Mouse (Mus musculus) liver, adult 2 months (tissue): Measurements from ENCODE around the gene Atf4.

Source experiments
- CTCF ChIP-seq: fragments of 200-500 bp; IDR thresholded peaks from 2 replicates; pipeline ENCODE4 v1.5.1; 2011; ENCODE audit warnings: low read depth, low read length, control low read depth
- POLR2A ChIP-seq: fragments of 200-500 bp; IDR thresholded peaks from 2 replicates; pipeline ENCODE4 v1.6.1; 2011; ENCODE audit warnings: low read length, control low read depth; ENCODE audit not compliant: insufficient read depth; ENCODE audit errors: extremely low read depth

DNA sequence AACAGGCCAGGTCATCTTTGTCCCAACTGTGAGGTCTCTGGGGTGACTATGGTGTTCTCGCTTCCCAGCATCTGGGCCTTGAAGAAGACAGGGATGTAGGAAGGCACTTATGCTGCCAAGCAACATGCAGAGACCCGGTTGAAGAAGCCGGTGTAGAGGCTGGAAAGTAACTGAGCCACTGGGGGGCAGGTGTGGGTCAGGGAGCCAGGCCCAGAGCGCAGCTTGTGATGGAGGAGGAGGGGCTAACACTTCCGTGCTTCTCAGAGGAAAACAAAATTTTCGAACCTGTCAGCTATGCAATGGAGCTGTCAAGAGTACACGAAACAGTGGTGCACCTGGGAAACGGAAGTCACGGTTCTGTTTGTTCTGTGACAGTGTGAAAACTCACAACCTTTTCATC, 22.1 kb downstream of the Atf4 start:
- TF ChIP-seq CTCF (no peak), POLR2A (no peak)
